Mouse (Mus musculus) limb, embryonic 12.5 days (tissue): Measurements from ENCODE around the gene Ecel1. TPM values are rescaled to one million over a fixed set of nuclear protein-coding genes. Genes with fewer than 3 reads are reported as not detected.

Experiments
- ATAC-seq: fragments of 200-750 bp; cut with Nextera tagmentation; 2 replicates; pipeline ENCODE4 v1.8.0; 2017; ENCODE audit warnings: low read depth, moderate TSS enrichment; ENCODE audit not compliant: insufficient number of reproducible peaks, insufficient read depth, low FRiP score, low TSS enrichment
- H3K27ac ChIP-seq: fragments of 300-500 bp; sonication (generic); 2 replicates; pipeline ENCODE4 v1.5.1; 2016; ENCODE audit warnings: mild to moderate bottlenecking, moderate library complexity
- H3K27me3 ChIP-seq: fragments of 300-500 bp; sonication (generic); 2 replicates; pipeline ENCODE4 v1.6.1; 2016; ENCODE audit warnings: mild to moderate bottlenecking, moderate library complexity
- H3K36me3 ChIP-seq: fragments of 300-500 bp; sonication (generic); 2 replicates; pipeline ENCODE4 v1.6.1; 2016; ENCODE audit warnings: mild to moderate bottlenecking, moderate library complexity
- H3K4me1 ChIP-seq: fragments of 300-500 bp; sonication (generic); replicated peaks from 2 replicates; pipeline ENCODE4 v1.6.1; 2016
- H3K4me2 ChIP-seq: fragments of 300-500 bp; sonication (generic); 2 replicates; pipeline ENCODE4 v1.6.1; 2016; ENCODE audit warnings: mild to moderate bottlenecking, moderate library complexity
- H3K4me3 ChIP-seq: fragments of 300-500 bp; sonication (generic); replicated peaks from 2 replicates; pipeline ENCODE4 v1.5.1; 2016; ENCODE audit warnings: mild to moderate bottlenecking
- H3K9ac ChIP-seq: fragments of 300-500 bp; sonication (generic); replicated peaks from 2 replicates; pipeline ENCODE4 v1.6.1; 2016; ENCODE audit warnings: mild to moderate bottlenecking, moderate library complexity
- H3K9me3 ChIP-seq: fragments of 300-500 bp; sonication (generic); 2 replicates; pipeline ENCODE4 v1.6.1; 2016; ENCODE audit warnings: mild to moderate bottlenecking, moderate library complexity
- WGBS: fragments of 180-500 bp; shearing (Covaris S2); methylation state at CpG from one replicate; pipeline ENCODE4 v1.1.7; 2016; 5-methylcytosine and 5-hydroxymethylcytosine counted together
- polyA plus RNA-seq: library from polyadenylated mRNA; unstranded; fragments of >200 nt; fragmentation: Nextera tagmentation; extraction: Ambion mirVana; gene quantifications from 2 replicates; pipeline ENCODE4 v1.2.1, GENCODE M21; 2016

Ecel1 gene
- polyA plus RNA-seq, 1 experiment from 2014 or later = 0.56 TPM

DNA sequence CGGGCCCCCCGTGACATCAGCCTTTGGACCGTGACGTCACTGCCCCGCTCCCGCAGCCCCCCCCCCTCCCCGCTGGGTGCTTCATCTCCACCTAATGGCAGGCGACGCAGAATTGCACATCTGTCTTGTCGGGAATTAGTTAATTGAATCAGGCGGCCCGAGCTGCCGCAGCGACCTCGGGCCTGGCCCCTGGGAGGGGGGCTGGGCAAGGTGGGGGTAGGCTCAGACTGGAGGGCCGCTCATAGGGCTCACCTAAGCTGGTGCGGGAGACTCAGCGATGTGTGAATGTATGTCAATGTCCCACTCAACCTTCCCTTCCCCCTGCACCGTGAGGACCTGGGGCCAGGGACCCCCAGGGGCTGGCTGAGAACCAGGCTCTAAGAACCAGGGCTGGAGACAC lies 14.1 kb upstream of the Ecel1 start:
- Histone ChIP-seq H3K4me2 (peak overlapping the region; percentile 34), H3K9me3 (no peaks in the 10 kb centered on the region), H3K4me1 (peaks cover 24% of the 10 kb centered on the region), H3K9ac (no peak overlapping the region), H3K27me3 (peaks cover 88% of the 10 kb centered on the region), H3K27ac (no peak overlapping the region), H3K36me3 (no peaks in the 10 kb centered on the region), H3K4me3 (no peak overlapping the region)
- peak; percentile 24; the same call in 1 of the 2 replicates for ATAC-seq
- WGBS = 8% methylated on average over 19 of the region's 19 CpGs

- H3K4me2 ChIP-seq = no peak overlapping the region
- WGBS = 46% methylated on average over 9 of the region's 9 CpGs
- H3K27ac ChIP-seq = no peak overlapping the region
- no peak overlapping the region for H3K9ac ChIP-seq
- H3K4me1 ChIP-seq = peaks cover 16% of the 10 kb centered on the region
- no peaks in the 10 kb centered on the region for H3K9me3 ChIP-seq
- no peak for ATAC-seq
- H3K4me3 ChIP-seq = no peak overlapping the region
- peaks cover 97% of the 10 kb centered on the region for H3K27me3 ChIP-seq
- H3K36me3 ChIP-seq = no peaks in the 10 kb centered on the region
Measured at GRCm38 (mm10) chr1:87164796-87165184, 8.5 kb upstream of the Ecel1 start.

GRCm38 (mm10) chr1:87164164-87164795 lies 8.0 kb upstream of the Ecel1 start:
- 23% methylated on average over 11 of the region's 11 CpGs for WGBS
- H3K9ac ChIP-seq = no peak overlapping the region
- ATAC-seq = no peak
- H3K4me1 ChIP-seq = peaks cover 11% of the 10 kb centered on the region
- peaks cover 95% of the 10 kb centered on the region for H3K27me3 ChIP-seq
- H3K9me3 ChIP-seq = no peaks in the 10 kb centered on the region
- H3K4me2 ChIP-seq = no peak overlapping the region
- H3K27ac ChIP-seq = no peak overlapping the region
- H3K36me3 ChIP-seq = no peaks in the 10 kb centered on the region
- no peak overlapping the region for H3K4me3 ChIP-seq

DNA sequence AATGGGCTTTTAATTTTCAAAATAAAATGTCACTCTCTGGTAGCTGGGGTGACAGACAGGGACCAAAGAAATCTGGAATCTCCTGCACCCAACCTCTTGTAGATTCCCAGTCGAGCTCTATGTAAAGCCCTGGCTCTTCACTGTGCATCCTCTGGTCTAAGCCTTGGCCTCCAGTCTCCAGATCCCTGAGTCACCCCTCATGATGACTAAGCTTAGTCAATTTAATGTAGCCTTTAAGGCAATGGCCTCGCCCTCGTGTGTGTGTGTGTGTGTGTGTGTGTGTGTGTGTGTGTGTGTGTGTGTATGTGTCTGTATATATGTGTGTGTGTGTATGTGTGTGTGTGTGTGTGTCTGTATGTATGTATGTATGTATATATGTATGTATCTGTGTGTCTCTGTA lies 3.1 kb upstream of the Ecel1 start:
- ATAC-seq = no peak

DNA sequence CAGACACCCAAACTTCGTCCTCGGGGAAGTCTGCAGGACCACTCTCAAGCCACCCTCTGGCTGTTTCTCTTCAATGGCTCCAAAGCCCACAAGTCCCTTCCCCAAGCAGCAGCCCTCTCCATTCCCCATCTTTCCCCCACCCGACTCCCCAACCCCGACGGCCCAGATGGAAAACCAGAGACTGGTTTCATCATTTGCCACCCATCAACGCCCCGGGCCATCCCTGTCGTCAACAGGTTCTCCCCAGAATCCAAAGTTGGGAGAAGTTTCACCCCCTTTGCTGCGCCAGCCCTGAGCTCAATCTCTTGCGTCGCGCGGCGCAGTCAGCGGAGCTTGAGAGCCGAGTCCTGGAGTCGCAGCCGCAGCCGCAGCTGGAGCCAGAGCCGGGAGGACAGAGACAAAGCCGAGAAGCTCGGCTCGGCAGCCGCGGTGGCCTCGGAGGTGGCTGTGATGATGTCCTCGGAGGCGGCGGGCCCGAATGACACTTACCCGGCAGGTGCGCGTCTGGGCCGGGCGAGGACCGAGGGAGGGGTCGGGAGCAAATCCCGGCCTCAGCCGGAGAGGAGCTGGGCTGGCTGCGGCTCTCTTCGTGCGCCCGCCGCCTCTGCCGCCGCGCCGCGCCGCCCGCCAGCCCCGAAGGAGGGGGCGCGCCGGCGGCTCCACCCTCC lies 656 bp downstream of the Ecel1 start:
- H3K9me3 ChIP-seq = no peaks in the 10 kb centered on the region
- no peaks in the 10 kb centered on the region for H3K36me3 ChIP-seq
- peak overlapping the region; percentile 45 for H3K4me3 ChIP-seq
- no peak overlapping the region for H3K27ac ChIP-seq
- under 1% methylated on average over 56 of the region's 56 CpGs for WGBS
- peak overlapping the region; percentile 73 for H3K4me2 ChIP-seq
- no peak for ATAC-seq
- H3K4me1 ChIP-seq = peaks cover 22% of the 10 kb centered on the region
- H3K9ac ChIP-seq = no peak overlapping the region; the same call in 1 of the 2 replicates
- peaks cover 98% of the 10 kb centered on the region for H3K27me3 ChIP-seq

More for the DNA sequence above, 3.1 kb upstream of the Ecel1 start:
- H3K9ac ChIP-seq = no peak overlapping the region
- peaks cover 18% of the 10 kb centered on the region for H3K4me1 ChIP-seq
- no peaks in the 10 kb centered on the region for H3K9me3 ChIP-seq
- H3K27ac ChIP-seq = no peak overlapping the region
- no peak overlapping the region for H3K4me3 ChIP-seq
- H3K4me2 ChIP-seq = no peak overlapping the region
- H3K27me3 ChIP-seq = peaks cover 96% of the 10 kb centered on the region
- 80% methylated on average over 3 of the region's 3 CpGs for WGBS
- no peaks in the 10 kb centered on the region for H3K36me3 ChIP-seq

- Histone ChIP-seq H3K27ac (no peak overlapping the region), H3K27me3 (peaks cover 99% of the 10 kb centered on the region), H3K36me3 (no peaks in the 10 kb centered on the region), H3K4me1 (peaks cover 22% of the 10 kb centered on the region), H3K9me3 (no peaks in the 10 kb centered on the region), H3K4me2 (peak overlapping the region; percentile 59), H3K9ac (no peak overlapping the region), H3K4me3 (peak overlapping the region; percentile 45)
- no peak for ATAC-seq
- WGBS = 2% methylated on average over 58 of the region's 58 CpGs
Measured at GRCm38 (mm10) chr1:87154501-87155120, 1.7 kb downstream of the Ecel1 start.

DNA sequence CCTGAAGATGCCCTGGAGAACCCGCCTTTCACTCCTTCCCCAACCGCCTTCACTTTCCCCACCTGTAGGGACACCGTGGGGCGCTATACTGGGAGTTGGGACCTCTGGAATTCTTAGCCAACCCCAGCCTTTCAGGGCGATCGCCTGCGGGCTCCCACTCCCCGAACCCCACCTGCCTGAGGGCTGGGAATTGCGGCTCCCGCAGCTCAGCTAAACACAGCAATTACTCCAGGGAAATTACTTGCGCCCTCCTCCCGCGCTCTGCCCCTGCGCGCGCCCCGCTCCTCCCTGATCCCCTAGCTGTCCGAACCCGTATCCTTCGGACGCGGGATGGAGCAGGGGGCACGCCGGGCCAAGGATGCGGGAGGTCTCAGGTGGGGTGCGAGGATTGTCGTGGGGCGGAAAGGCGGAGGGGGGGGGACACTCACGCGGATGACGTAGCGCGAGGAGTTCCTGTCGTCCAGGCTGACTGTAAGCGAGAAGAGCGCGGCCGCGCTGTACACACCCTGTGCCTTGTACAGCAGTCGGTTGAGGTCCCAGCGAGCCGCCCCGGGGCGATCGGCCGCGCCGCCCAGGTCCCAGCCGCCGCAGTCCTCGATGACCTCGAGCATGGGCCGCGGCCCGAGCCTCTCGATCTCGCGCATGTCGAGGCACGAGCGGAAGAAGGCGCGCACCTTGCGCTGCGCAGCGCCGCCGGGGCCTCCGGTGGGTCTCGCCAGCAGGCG lies 2.4 kb downstream of the Ecel1 start:
- Histone ChIP-seq H3K9ac (no peak overlapping the region), H3K4me2 (peak overlapping the region; percentile 59), H3K4me1 (peaks cover 22% of the 10 kb centered on the region), H3K36me3 (no peaks in the 10 kb centered on the region), H3K27ac (no peak overlapping the region), H3K4me3 (peak overlapping the region; percentile 45), H3K9me3 (no peaks in the 10 kb centered on the region), H3K27me3 (peaks cover 99% of the 10 kb centered on the region)
- ATAC-seq = no peak
- 2% methylated on average over 72 of the region's 72 CpGs for WGBS

DNA sequence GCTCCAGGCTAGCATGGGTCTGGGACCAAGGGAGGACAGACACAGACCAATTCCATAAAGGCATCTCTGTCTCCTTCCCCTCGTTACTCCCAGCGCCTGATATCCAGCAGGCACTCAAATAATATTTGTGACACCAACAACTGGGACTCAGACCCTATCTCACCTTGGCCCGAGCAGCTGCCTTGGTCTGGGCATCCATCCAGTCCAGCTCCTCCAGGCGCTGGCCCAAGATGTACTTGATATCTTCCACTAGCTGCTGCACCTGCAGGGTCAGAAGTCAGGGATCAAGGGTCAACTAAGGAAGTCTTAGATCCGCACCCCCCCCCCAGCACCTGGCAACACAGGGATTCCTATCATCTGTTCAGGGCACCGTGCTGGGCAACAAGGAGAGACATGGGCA lies 5.0 kb downstream of the Ecel1 start:
- Histone ChIP-seq H3K27me3 (peaks cover 84% of the 10 kb centered on the region), H3K9me3 (no peaks in the 10 kb centered on the region), H3K4me2 (no peak overlapping the region), H3K36me3 (no peaks in the 10 kb centered on the region), H3K4me3 (no peak overlapping the region), H3K9ac (no peak overlapping the region), H3K4me1 (peaks cover 21% of the 10 kb centered on the region), H3K27ac (no peak overlapping the region)
- 79% methylated on average over 6 of the region's 6 CpGs for WGBS
- no peak for ATAC-seq

DNA sequence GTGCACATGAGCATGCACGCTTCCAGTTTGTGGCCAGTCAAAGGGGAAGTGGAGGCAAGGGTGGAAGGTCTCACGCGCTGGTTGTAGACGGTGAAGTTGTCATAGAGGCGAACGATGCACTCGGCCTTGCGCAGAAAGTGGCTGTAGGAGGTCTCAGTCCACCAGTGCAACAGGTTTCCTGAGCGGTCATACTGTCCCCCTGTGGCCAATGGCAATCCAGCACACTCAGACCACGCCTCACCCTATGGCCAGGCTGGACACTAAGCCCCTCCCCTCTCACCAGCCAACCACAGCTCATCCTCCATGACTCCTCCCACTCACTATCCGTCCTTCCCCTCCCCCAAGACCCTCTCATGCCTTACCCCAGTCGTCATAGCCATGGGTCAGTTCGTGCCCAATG lies 6.9 kb downstream of the Ecel1 start:
- 27% methylated on average over 13 of the region's 13 CpGs for WGBS
- no peak overlapping the region for H3K9ac ChIP-seq

GRCm38 (mm10) chr1:87143141-87143540 lies 13.2 kb downstream of the Ecel1 start:
- H3K4me1 ChIP-seq = no peaks in the 10 kb centered on the region
- ATAC-seq = no peak
- H3K4me3 ChIP-seq = no peak overlapping the region
- H3K36me3 ChIP-seq = no peaks in the 10 kb centered on the region
- WGBS = 85% methylated on average over 10 of the region's 10 CpGs
- no peak overlapping the region for H3K27ac ChIP-seq
- peaks cover 15% of the 10 kb centered on the region for H3K27me3 ChIP-seq
- H3K9me3 ChIP-seq = no peaks in the 10 kb centered on the region
- H3K9ac ChIP-seq = no peak overlapping the region
- no peak overlapping the region for H3K4me2 ChIP-seq

More for the DNA sequence above, 6.9 kb downstream of the Ecel1 start:
- Histone ChIP-seq H3K4me1 (peaks cover 9% of the 10 kb centered on the region), H3K27ac (no peak overlapping the region), H3K4me3 (no peak overlapping the region), H3K9me3 (no peaks in the 10 kb centered on the region), H3K36me3 (no peaks in the 10 kb centered on the region), H3K27me3 (peaks cover 66% of the 10 kb centered on the region), H3K4me2 (no peak overlapping the region)
- ATAC-seq = no peak

GRCm38 (mm10) chr1:87142456-87142855 lies 13.9 kb downstream of the Ecel1 start:
- Histone ChIP-seq H3K27me3 (peaks cover 9% of the 10 kb centered on the region; the same call in 1 of the 2 replicates), H3K9me3 (no peaks in the 10 kb centered on the region), H3K4me3 (no peak overlapping the region), H3K36me3 (no peaks in the 10 kb centered on the region), H3K4me2 (no peak overlapping the region), H3K4me1 (no peaks in the 10 kb centered on the region), H3K27ac (no peak overlapping the region), H3K9ac (no peak overlapping the region)
- ATAC-seq = no peak
- WGBS = 67% methylated on average over 9 of the region's 9 CpGs
